Mouse (Mus musculus) Patski (cell line): ENCODE results near the gene Zswim3. TPM values are rescaled to one million over a fixed set of nuclear protein-coding genes. Genes with fewer than 3 reads are reported as not detected.
A peak's percentile ranks its signal among the peaks of the same experiment; 100 is the strongest.
"Not testable (repeated sequence)": the region's sequence is repeated elsewhere in the genome, so short reads cannot be mapped to it uniquely, and the experiment has no call there.

ENCODE experiments used
- ATAC-seq: fragments of 100-300 bp; one replicate; pipeline ENCODE4 v1.8.0; 2021
- CTCF ChIA-PET: fragments of 350-600 bp; sonication (Branson Sonifier 250); formaldehyde crosslinking; loops from one replicate; lab custom pipeline; 2022; ENCODE audit warnings: inconsistent platforms; lab: Charles Lee
- POLR2A ChIA-PET: fragments of 350-600 bp; sonication (Branson Sonifier 250); formaldehyde crosslinking; loops from one replicate; lab custom pipeline; 2022; ENCODE audit warnings: antibody characterized with exemption, inconsistent platforms; lab: Charles Lee
- DNase-seq: peaks from one replicate; pipeline ENCODE4 v3.0.0-alpha.2; 2011; ENCODE audit warnings: low read depth, low spot score
- H3K27me3 ChIP-seq: fragments of 371-371 bp; one replicate; pipeline ENCODE4 v1.5.1; 2021
- CTCF ChIP-seq: fragments of 100-300 bp; IDR thresholded peaks from one replicate; pipeline ENCODE4 v1.5.1; 2021
- in situ Hi-C: fragments of 300-500 bp; cut with MboI; formaldehyde crosslinking; loops from 3 replicates; pipeline ENCODE4 v1.11.1; 2018; ENCODE audit warnings: low pct_unique_long_range_greater_than_20kb, mixed read lengths
- polyA plus RNA-seq: library from polyadenylated mRNA; unstranded; gene quantifications from one replicate; pipeline ENCODE4 v1.2.3, GENCODE M21; 2021

Zswim3 gene
- polyA plus RNA-seq, 1 experiment from 2014 or later = 6.8 TPM

GRCm38 (mm10) chr2:164790451-164790850 lies 14.4 kb upstream of the Zswim3 start:
- ATAC-seq (no peak), DNase-seq (no peak)
- TF ChIP-seq CTCF = no peak
- in situ Hi-C loops = no loop called here
- H3K27me3 ChIP-seq = no peaks in the 10 kb centered on the region
- CTCF ChIA-PET = no interaction called here
- POLR2A ChIA-PET = no interaction called here

GRCm38 (mm10) chr2:164791841-164792261 lies 13.0 kb upstream of the Zswim3 start:
- in situ Hi-C loops = no loop called here
- no peak for TF ChIP-seq CTCF
- ATAC-seq = no peak
- no peak for DNase-seq
- H3K27me3 ChIP-seq = no peaks in the 10 kb centered on the region
- POLR2A ChIA-PET = interaction anchor here (2.1 kb wide), 1 partner anchor 20 kb away, joined by 5 read pairs; no protein-coding TSS in a partner anchor
- CTCF ChIA-PET = no interaction called here

- CTCF ChIA-PET = interaction anchor here (0.9 to 2.9 kb wide), 7 partner anchors 11 to 117 kb away, joined by 3 to 53 read pairs (median 4); partner anchors contain the start of genes Acot8, Tnnc2 and Zswim3
- in situ Hi-C loops = no loop called here
- no peak for TF ChIP-seq CTCF
- POLR2A ChIA-PET = interaction anchor here (0.6 to 2.1 kb wide), 3 partner anchors 13 to 340 kb away, joined by 3 to 5 read pairs (median 5); partner anchors contain the start of gene Tnnc2
- DNase-seq (no peak), ATAC-seq (no peak)
- no peaks in the 10 kb centered on the region for H3K27me3 ChIP-seq
These were observed 12.3 kb upstream of the Zswim3 start for GRCm38 (mm10) chr2:164792400-164793190.

- DNase-seq = no peak
- in situ Hi-C loops = no loop called here
- ATAC-seq = peak; percentile 53
- no peaks in the 10 kb centered on the region for H3K27me3 ChIP-seq
- CTCF ChIA-PET = interaction anchor here (0.9 to 2.9 kb wide), 11 partner anchors 8 to 117 kb away, joined by 3 to 53 read pairs (median 4); partner anchors contain the start of genes Acot8, Snx21, Tnnc2 and Zswim3
- TF ChIP-seq CTCF = no peak
- POLR2A ChIA-PET = interaction anchor here (2.1 kb wide), 1 partner anchor 21 kb away, joined by 5 read pairs; no protein-coding TSS in a partner anchor
These were observed 11.7 kb upstream of the Zswim3 start for GRCm38 (mm10) chr2:164793236-164793635.

- ATAC-seq (no peak), DNase-seq (no peak)
- TF ChIP-seq CTCF = no peak
- in situ Hi-C loops = no loop called here
- CTCF ChIA-PET = interaction anchor here (0.6 to 2.9 kb wide), 16 partner anchors 8 to 116 kb away, joined by 3 to 53 read pairs (median 4); partner anchors contain the start of genes Acot8, Snx21, Tnnc2 and Zswim3
- H3K27me3 ChIP-seq = no peaks in the 10 kb centered on the region
- POLR2A ChIA-PET = interaction anchor here (0.6 to 2.1 kb wide), 3 partner anchors 11 to 23 kb away, joined by 3 to 5 read pairs (median 5); no protein-coding TSS in a partner anchor
These were observed 11.1 kb upstream of the Zswim3 start for GRCm38 (mm10) chr2:164793772-164794171.

GRCm38 (mm10) chr2:164794293-164794692 lies 10.6 kb upstream of the Zswim3 start:
- ATAC-seq = no peak
- CTCF ChIA-PET = interaction anchor here (0.6 to 2.9 kb wide), 15 partner anchors 9 to 73 kb away, joined by 3 to 53 read pairs (median 4); partner anchors contain the start of genes Acot8, Snx21, Tnnc2 and Zswim3

GRCm38 (mm10) chr2:164795868-164796267 lies 9.0 kb upstream of the Zswim3 start:
- in situ Hi-C loops = no loop called here
- H3K27me3 ChIP-seq = no peaks in the 10 kb centered on the region
- DNase-seq (no peak), ATAC-seq (no peak)
- TF ChIP-seq CTCF = no peak
- POLR2A ChIA-PET = no interaction called here
- CTCF ChIA-PET = interaction anchor here (1.0 kb wide), 1 partner anchor 66 kb away, joined by 3 read pairs; no protein-coding TSS in a partner anchor

More at GRCm38 (mm10) chr2:164794293-164794692, 10.6 kb upstream of the Zswim3 start:
- POLR2A ChIA-PET = interaction anchor here (0.6 to 1.1 kb wide), 2 partner anchors 11 to 24 kb away, joined by 3 to 5 read pairs; no protein-coding TSS in a partner anchor
- no peaks in the 10 kb centered on the region for H3K27me3 ChIP-seq
- in situ Hi-C loops = no loop called here
- no peak for TF ChIP-seq CTCF
- peak; percentile 58 for DNase-seq

GRCm38 (mm10) chr2:164798554-164798953 lies 6.3 kb upstream of the Zswim3 start:
- POLR2A ChIA-PET, ATAC-seq, H3K27me3 ChIP-seq, in situ Hi-C loops, DNase-seq: not testable (repeated sequence)
- CTCF ChIA-PET = interaction anchor here (1.0 to 1.5 kb wide), 3 partner anchors 9 to 27 kb away, joined by 3 to 5 read pairs (median 4); no protein-coding TSS in a partner anchor

- TF ChIP-seq CTCF = no peak
- in situ Hi-C loops = no loop called here
- ATAC-seq (no peak), DNase-seq (no peak)
- CTCF ChIA-PET = no interaction called here
- POLR2A ChIA-PET = no interaction called here
- H3K27me3 ChIP-seq = no peaks in the 10 kb centered on the region
These were observed 4.5 kb upstream of the Zswim3 start for GRCm38 (mm10) chr2:164800252-164801004.
